Mouse (Mus musculus) CH12.LX (cell line): ENCODE data around the gene Acot7.

Experiments used
- CHD2 ChIP-seq: IDR thresholded peaks from 2 replicates; pipeline ENCODE4 v1.6.1; 2011; ENCODE audit warnings: low read length, improper control_type of control experiment
- GABPA ChIP-seq: IDR thresholded peaks from 2 replicates; pipeline ENCODE4 v1.6.1; 2012; ENCODE audit warnings: low read depth, low read length, improper control_type of control experiment, inconsistent platforms; ENCODE audit not compliant: insufficient replicate concordance
- MYC ChIP-seq: IDR thresholded peaks from 2 replicates; pipeline ENCODE4 v1.6.1; 2011; ENCODE audit warnings: low read depth, mild to moderate bottlenecking, improper control_type of control experiment, low read length

DNA sequence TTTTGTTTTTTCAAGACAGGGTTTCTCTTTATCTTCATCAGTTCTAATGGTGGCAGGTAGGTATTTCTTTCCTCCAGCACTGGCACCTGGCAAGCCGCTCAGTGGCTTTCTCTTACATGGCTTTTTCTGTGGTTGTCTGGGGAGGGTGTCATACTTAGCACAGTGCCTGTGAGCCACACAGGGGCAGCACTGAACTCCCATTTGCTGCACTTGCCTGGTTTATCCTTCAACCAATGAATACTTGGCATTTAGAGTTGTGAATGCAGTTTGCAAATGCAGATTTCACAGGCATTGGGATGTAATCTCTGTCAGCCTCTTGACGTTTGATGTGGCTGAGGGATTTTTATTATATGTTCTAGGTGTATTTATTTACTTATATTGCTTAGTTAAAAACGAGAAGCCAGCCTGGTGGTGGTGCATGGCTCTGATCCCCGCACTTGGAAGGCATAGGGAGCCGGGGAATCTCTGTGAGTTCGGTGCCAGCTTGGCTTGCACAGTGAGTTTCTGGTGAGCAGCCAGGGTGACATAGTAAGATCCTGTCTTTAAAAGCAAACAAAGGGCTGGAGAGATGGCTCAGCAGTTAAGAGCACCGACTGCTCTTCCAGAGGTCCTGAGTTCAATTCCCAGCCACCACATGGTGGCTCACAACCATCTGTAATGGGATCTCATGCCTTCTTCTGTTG lies 6.6 kb downstream of the Acot7 start:
- TF ChIP-seq CHD2 = no peak
- no peak for TF ChIP-seq GABPA
- TF ChIP-seq MYC = no peak
